Mouse (Mus musculus) embryonic fibroblast, embryonic 13.5 days (primary cell): Measurements from ENCODE around the gene Cntn6. TPM values are rescaled to one million over a fixed set of nuclear protein-coding genes. Genes with fewer than 3 reads are reported as not detected.

ENCODE experiments used
- H3K27ac ChIP-seq: 2 replicates; pipeline ENCODE4 v1.5.1; 2012; ENCODE audit warnings: low read length, control low read depth, inconsistent platforms; ENCODE audit not compliant: insufficient read depth
- H3K4me1 ChIP-seq: 2 replicates; pipeline ENCODE4 v1.6.1; 2011; ENCODE audit warnings: low read length; ENCODE audit not compliant: control insufficient read depth, insufficient read depth
- H3K4me3 ChIP-seq: 2 replicates; pipeline ENCODE4 v1.5.1; 2011; ENCODE audit warnings: mild to moderate bottlenecking, control low read depth, low read length; ENCODE audit not compliant: insufficient read depth
- CTCF ChIP-seq: IDR thresholded peaks from 2 replicates; pipeline ENCODE4 v1.5.1; 2011; ENCODE audit warnings: mild to moderate bottlenecking, control low read depth, low read length, moderate library complexity, borderline replicate concordance; ENCODE audit not compliant: insufficient read depth
- POLR2A ChIP-seq: IDR thresholded peaks from 2 replicates; pipeline ENCODE4 v1.6.1; 2011; ENCODE audit warnings: low read depth, mild to moderate bottlenecking, control low read depth, low read length, moderate library complexity
- polyA plus RNA-seq: library from polyadenylated mRNA; stranded (reverse); fragments of >200 nt; gene quantifications from 2 replicates; pipeline ENCODE4 v1.2.4, GENCODE M21; 2011; ENCODE audit warnings: low read depth; ENCODE audit not compliant: missing spikeins, insufficient read length

The Cntn6 gene
- polyA plus RNA-seq, 1 experiment: not detected

GRCm38 (mm10) chr6:104738999-104739398 lies 246.4 kb downstream of the Cntn6 start:
- TF ChIP-seq CTCF: no peak
- TF ChIP-seq POLR2A: no peak
- H3K4me1 ChIP-seq: no peaks in the 10 kb centered on the region
- H3K27ac ChIP-seq: no peak overlapping the region
- H3K4me3 ChIP-seq: no peak overlapping the region

DNA sequence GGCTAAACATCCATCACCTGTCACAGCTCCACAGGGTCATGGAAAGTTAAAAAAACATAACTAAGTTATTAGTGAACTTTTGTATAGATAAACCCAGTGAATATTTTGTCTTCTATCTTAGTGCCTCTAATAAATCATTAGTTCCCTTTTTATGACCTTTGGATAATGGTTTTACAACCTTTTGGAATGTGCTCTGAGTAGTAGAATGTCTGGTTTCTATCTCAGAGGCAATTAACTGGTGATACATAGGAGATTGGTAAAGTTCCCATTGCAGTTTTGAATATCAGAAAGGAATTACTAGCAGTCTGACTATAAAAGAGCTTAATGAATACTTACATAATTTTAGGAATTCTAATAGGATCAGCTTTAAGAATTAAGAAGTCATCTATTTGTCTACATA lies 265.5 kb downstream of the Cntn6 start:
- H3K27ac ChIP-seq: no peak overlapping the region
- no peak for TF ChIP-seq CTCF
- TF ChIP-seq POLR2A: no peak
- H3K4me1 ChIP-seq: no peaks in the 10 kb centered on the region
- no peak overlapping the region for H3K4me3 ChIP-seq

DNA sequence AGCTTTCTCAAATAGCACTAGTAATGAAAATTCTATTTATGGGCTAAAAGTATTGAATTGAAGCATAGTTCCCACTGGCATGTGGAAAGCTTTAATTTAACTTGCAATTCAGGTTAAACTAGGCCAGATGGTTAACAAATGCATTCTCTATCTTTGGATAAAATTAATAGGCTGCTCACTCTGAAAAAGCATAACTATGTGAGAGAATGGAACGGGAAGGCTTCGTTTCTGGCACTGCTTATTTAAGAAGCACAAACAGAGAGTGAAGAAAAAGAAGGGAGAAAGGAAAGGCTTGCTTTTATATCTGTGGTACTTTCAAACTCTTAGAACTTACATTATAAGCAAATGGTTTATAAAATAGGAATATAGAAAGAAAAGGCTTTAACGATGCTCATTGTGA lies 268.6 kb downstream of the Cntn6 start:
- no peaks in the 10 kb centered on the region for H3K4me1 ChIP-seq
- no peak overlapping the region for H3K27ac ChIP-seq
- TF ChIP-seq POLR2A (no peak), CTCF (no peak)
- no peak overlapping the region for H3K4me3 ChIP-seq

DNA sequence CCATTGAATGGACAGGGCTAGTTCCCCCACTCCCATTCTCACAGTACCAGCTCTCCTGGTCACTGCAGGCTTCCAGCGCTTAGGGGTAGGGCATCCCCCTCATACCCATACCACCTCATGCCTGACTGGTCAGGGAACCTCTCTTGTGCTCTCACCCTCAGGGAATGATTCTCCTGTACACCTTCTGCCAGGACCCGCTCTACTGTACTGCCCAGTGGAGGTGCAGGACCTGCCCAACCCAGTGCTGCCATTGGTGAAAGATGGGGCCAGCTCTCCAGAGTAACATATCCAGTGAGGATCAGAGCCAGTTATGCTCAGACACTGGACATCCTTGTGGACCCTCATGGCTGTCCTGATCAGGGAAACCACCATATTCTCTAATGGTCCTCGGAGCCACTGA lies 291.3 kb downstream of the Cntn6 start:
- no peak overlapping the region for H3K27ac ChIP-seq
- H3K4me1 ChIP-seq: no peaks in the 10 kb centered on the region
- no peak overlapping the region for H3K4me3 ChIP-seq
- TF ChIP-seq CTCF: no peak
- no peak for TF ChIP-seq POLR2A

DNA sequence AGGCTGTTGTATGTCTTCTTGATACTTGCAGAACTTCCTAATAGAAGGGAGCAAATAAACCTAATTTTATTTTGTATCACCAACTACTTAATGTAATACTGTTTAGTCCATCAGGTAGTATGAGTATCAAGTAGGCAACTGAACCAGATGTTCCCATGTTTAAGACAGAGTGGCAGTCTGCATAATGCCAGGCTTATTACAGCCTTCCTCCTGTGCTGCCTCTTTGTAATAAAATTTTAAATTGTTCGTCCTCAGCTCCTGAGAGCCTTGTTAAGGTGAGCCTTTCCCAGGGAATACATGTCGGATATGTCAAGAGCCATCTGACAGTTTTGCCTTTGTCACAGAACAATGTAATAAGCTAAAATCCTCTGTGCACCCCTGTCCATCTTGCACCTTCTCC lies 294.9 kb downstream of the Cntn6 start:
- H3K4me3 ChIP-seq: no peak overlapping the region
- TF ChIP-seq CTCF: no peak
- no peak for TF ChIP-seq POLR2A
- H3K27ac ChIP-seq: no peak overlapping the region
- H3K4me1 ChIP-seq: no peaks in the 10 kb centered on the region

DNA sequence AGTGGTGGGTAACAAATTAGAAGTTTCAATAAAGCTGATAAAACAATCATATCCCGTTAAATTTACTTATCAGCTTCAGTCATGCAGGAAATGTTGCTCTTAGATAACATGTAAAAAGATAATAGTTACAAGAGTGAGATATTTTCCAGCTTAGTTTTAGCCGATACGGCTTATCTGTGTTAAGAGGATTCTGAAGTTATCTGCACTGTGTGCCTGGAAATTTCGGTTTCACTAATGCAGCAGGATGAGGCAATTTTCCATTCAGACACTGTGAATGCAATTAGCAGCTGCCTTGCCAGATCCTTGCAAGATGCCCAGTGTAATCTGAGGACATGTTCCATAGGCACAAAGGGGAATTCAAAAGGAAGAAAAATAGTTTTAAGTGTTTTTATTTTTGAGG lies 315.9 kb downstream of the Cntn6 start:
- no peak for TF ChIP-seq POLR2A
- no peak for TF ChIP-seq CTCF
- H3K4me3 ChIP-seq: no peak overlapping the region
- no peak overlapping the region for H3K27ac ChIP-seq
- H3K4me1 ChIP-seq: no peaks in the 10 kb centered on the region

- Histone ChIP-seq H3K27ac (no peak overlapping the region), H3K4me3 (no peak overlapping the region), H3K4me1 (no peaks in the 10 kb centered on the region)
- no peak for TF ChIP-seq CTCF
- TF ChIP-seq POLR2A: no peak
Measured at GRCm38 (mm10) chr6:104815610-104816009, 323.0 kb downstream of the Cntn6 start.

DNA sequence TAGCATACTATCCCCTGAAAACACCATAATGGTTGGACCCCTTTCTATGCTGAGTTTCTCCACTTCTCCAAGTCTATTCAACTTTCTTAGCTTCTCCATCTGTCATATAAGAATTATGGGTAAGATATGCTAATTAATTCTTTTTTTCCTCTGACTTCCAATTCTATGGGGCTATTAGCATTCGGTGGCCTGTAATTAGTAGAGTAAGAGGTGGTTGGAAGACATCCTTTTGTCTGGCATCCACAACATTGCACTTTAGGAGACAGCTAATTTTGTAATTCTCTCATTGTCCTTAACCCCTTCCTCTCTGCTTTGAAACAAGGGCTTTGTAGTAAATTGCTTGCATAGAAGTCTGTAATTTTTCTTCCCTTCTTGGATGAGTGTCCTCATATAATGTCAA lies 387.1 kb downstream of the Cntn6 start:
- TF ChIP-seq POLR2A (no peak), CTCF (no peak)
- Histone ChIP-seq H3K4me3 (no peak overlapping the region), H3K4me1 (no peaks in the 10 kb centered on the region), H3K27ac (no peak overlapping the region)

DNA sequence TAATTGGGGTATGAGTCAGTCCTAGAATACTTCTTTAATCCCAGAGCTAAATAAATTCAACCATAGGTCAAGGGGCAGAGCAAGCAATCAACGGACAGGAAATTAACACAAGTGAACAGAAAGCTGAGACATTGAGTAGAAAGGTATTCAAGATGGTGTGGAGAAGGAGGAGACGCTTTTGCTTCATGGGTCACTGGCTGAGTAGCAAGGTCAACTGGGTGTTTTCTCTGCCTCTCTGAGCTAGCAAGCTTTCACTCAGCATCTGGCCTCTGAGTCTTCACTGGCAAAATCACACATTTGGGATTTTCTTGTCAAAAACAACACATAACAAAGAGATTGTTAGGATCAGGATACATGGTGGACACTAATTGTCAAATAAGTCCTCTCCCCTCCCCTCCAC lies 391.4 kb downstream of the Cntn6 start:
- TF ChIP-seq POLR2A (no peak), CTCF (no peak)
- H3K4me1 ChIP-seq: no peaks in the 10 kb centered on the region
- H3K4me3 ChIP-seq: no peak overlapping the region
- H3K27ac ChIP-seq: no peak overlapping the region

- Histone ChIP-seq H3K4me3 (no peak overlapping the region), H3K27ac (no peak overlapping the region), H3K4me1 (no peaks in the 10 kb centered on the region)
- TF ChIP-seq CTCF (no peak), POLR2A (no peak)
Measured at GRCm38 (mm10) chr6:104885829-104886228, 393.2 kb downstream of the Cntn6 start.

DNA sequence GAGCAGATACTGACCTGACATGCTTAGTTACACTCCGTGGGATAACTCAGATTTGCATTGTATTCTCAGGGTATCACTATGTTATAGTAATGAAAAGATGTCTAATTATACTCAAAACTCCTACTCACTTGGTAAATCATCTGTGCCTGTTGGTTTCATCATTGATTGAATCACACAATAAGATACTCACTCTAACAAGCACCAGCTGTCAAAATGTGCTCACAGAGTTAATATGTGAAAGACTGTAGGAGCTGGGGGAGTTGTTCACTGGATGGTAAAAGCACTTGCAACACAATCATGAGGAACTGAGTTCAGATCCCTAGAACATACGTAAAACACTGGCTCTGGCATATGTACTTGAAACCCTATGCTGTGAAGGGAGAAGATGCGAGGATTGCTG lies 398.5 kb downstream of the Cntn6 start:
- Histone ChIP-seq H3K4me1 (no peaks in the 10 kb centered on the region), H3K4me3 (no peak overlapping the region), H3K27ac (no peak overlapping the region)
- TF ChIP-seq POLR2A (no peak), CTCF (no peak)
